Mouse (Mus musculus): ENCODE measurements around the gene Tmem196. TPM values are rescaled to one million over a fixed set of nuclear protein-coding genes. Genes with fewer than 3 reads are reported as not detected.

Gene Tmem196
- not detected in 2 replicates for polyA plus RNA-seq (2012; rRNA removed)

GRCm38 (mm10) chr12:119945589-119946310, at the start of gene Tmem196:
Gene Tmem196 (plus strand): TSS chr12:119945822.

Measured in colon, adult 2 months (tissue).